Comparison of ENCODE assay signal across 8 mouse cellular contexts in genomic region chr17:27325002-27325460, GRCm38 (mm10).
DNase-seq lines count a peak whose midpoint lies in the region; ATAC-seq and TF ChIP-seq lines count a peak whose summit lies in the region.

No protein-coding gene starts in this region.

- WGBS in embryonic facial prominence, embryonic 11.5 days, result 4% methylated on average over 18 of the region's 18 CpGs
- 7% methylated on average over 18 of the region's 18 CpGs for WGBS in heart, embryonic 12.5 days
- WGBS in kidney, embryonic 16.5 days, result 11% methylated on average over 18 of the region's 18 CpGs
- WGBS in lung, embryonic 14.5 days, result 5% methylated on average over 18 of the region's 18 CpGs

- H3K4me2 ChIP-seq in embryonic facial prominence, embryonic 11.5 days (ENCODE audit: low read depth, low read length), result peak overlapping the region; percentile 32
- peak overlapping the region; percentile 60 for H3K4me2 ChIP-seq in heart, embryonic 12.5 days
- H3K4me2 ChIP-seq in kidney, embryonic 16.5 days (replicated peaks; ENCODE audit: low read depth, low read length), result peak overlapping the region; percentile 44
- peak overlapping the region; percentile 56 for H3K4me2 ChIP-seq in lung, embryonic 14.5 days

- peak overlapping the region; percentile 18; the same call in 1 of the 2 replicates for H3K4me3 ChIP-seq in embryonic facial prominence, embryonic 11.5 days (ENCODE audit: low read depth, low read length)
- peak overlapping the region; percentile 20 for H3K4me3 ChIP-seq in heart, embryonic 12.5 days
- H3K4me3 ChIP-seq in kidney, embryonic 16.5 days (ENCODE audit: low read length), result peak overlapping the region; percentile 23
- peak overlapping the region; percentile 18 for H3K4me3 ChIP-seq in lung, embryonic 14.5 days (ENCODE audit: low read depth, low read length)

- H3K9ac ChIP-seq in embryonic facial prominence, embryonic 11.5 days (replicated peaks; ENCODE audit: low read length), result no peak overlapping the region
- no peak overlapping the region for H3K9ac ChIP-seq in heart, embryonic 12.5 days
- no peak overlapping the region for H3K9ac ChIP-seq in kidney, embryonic 16.5 days (replicated peaks; ENCODE audit: low read length)
- H3K9ac ChIP-seq in lung, embryonic 14.5 days, result no peak overlapping the region

- H3K27ac ChIP-seq in embryonic facial prominence, embryonic 11.5 days (replicated peaks; ENCODE audit: low read depth, low read length), result no peak overlapping the region
- H3K27ac ChIP-seq in heart, embryonic 12.5 days (ENCODE audit: poor library complexity, severe bottlenecking), result no peak overlapping the region
- no peak overlapping the region for H3K27ac ChIP-seq in kidney, embryonic 16.5 days (ENCODE audit: low read length)
- H3K27ac ChIP-seq in lung, embryonic 14.5 days (ENCODE audit: low read depth), result no peak overlapping the region

- no peaks in the 10 kb centered on the region for H3K9me3 ChIP-seq in embryonic facial prominence, embryonic 11.5 days (replicated peaks; ENCODE audit: control insufficient read depth, low read length)
- H3K9me3 ChIP-seq in heart, embryonic 12.5 days (replicated peaks), result no peaks in the 10 kb centered on the region
- H3K9me3 ChIP-seq in kidney, embryonic 16.5 days (ENCODE audit: low read length), result no peaks in the 10 kb centered on the region
- H3K9me3 ChIP-seq in lung, embryonic 14.5 days (ENCODE audit: low read depth, low read length), result no peaks in the 10 kb centered on the region

- no peaks in the 10 kb centered on the region for H3K36me3 ChIP-seq in embryonic facial prominence, embryonic 11.5 days (replicated peaks; ENCODE audit: control insufficient read depth, insufficient read depth, low read depth, low read length)
- no peaks in the 10 kb centered on the region for H3K36me3 ChIP-seq in heart, embryonic 12.5 days
- no peaks in the 10 kb centered on the region for H3K36me3 ChIP-seq in kidney, embryonic 16.5 days (ENCODE audit: insufficient read depth, low read length)
- H3K36me3 ChIP-seq in lung, embryonic 14.5 days (ENCODE audit: insufficient read depth), result no peaks in the 10 kb centered on the region

- peak; percentile 87 for ATAC-seq in embryonic facial prominence, embryonic 11.5 days (replicated peaks; ENCODE audit: insufficient number of reproducible peaks, low FRiP score, low TSS enrichment, low read depth)
- ATAC-seq in heart, embryonic 12.5 days (ENCODE audit: insufficient number of reproducible peaks, low FRiP score), result peak; percentile 86
- ATAC-seq in kidney, embryonic 16.5 days (ENCODE audit: low FRiP score, low TSS enrichment), result peak; percentile 84
- peak; percentile 91 for ATAC-seq in lung, embryonic 14.5 days (ENCODE audit: insufficient read depth)
- ATAC-seq in neutrophil, adult 5-6 weeks (ENCODE audit: extremely low read depth, insufficient number of reproducible peaks, low FRiP score, poor library complexity, severe bottlenecking), result peak; percentile 60

- H3K27me3 ChIP-seq in embryonic facial prominence, embryonic 11.5 days (ENCODE audit: control insufficient read depth, insufficient read depth, low read length), result no peaks in the 10 kb centered on the region
- H3K27me3 ChIP-seq in heart, embryonic 12.5 days (replicated peaks), result peaks cover 36% of the 10 kb centered on the region
- H3K27me3 ChIP-seq in kidney, embryonic 16.5 days (ENCODE audit: insufficient read depth, low read length), result peaks cover 9% of the 10 kb centered on the region; the same call in 1 of the 2 replicates
- H3K27me3 ChIP-seq in lung, embryonic 14.5 days (ENCODE audit: insufficient read depth, low read length), result peaks cover 11% of the 10 kb centered on the region

- peak; percentile 39 for DNase-seq in layer of hippocampus, adult 11-12 months (ENCODE audit: low spot score)
- DNase-seq in layer of hippocampus, adult 8-10 months (ENCODE audit: low spot score in 2 of 2), result no peak
- DNase-seq in embryonic facial prominence, embryonic 11.5 days (ENCODE audit: low spot score), result peak; percentile 81
- peak; percentile 84 for DNase-seq in lung, embryonic 14.5 days
- DNase-seq in thymus, postnatal 0 days (ENCODE audit: low spot score), result peak; percentile 81

- no peak for TF ChIP-seq CTCF in lung, embryonic 14.5 days (IDR thresholded peaks at IDR 0.05; ENCODE audit: low read depth)

- no peaks in the 10 kb centered on the region; the same call in 1 of the 2 replicates for H3K4me1 ChIP-seq in embryonic facial prominence, embryonic 11.5 days (ENCODE audit: control insufficient read depth, insufficient read depth, low read length)
- H3K4me1 ChIP-seq in heart, embryonic 12.5 days (replicated peaks), result peaks cover 8% of the 10 kb centered on the region
- 0 out of 2 replicates have a peak, but pooled peaks cover 6% of the 10 kb centered on the region for H3K4me1 ChIP-seq in kidney, embryonic 16.5 days (ENCODE audit: insufficient read depth, low read length)
- H3K4me1 ChIP-seq in lung, embryonic 14.5 days (ENCODE audit: insufficient read depth), result 0 out of 2 replicates have a peak, but pooled peaks cover 4% of the 10 kb centered on the region

Comparison
In these comparisons a context has a peak if more than half of its experiments do, and no peak if none do; other contexts are left out.
1. DNase-seq: peak in layer of hippocampus, adult 11-12 months (single experiment), embryonic facial prominence, embryonic 11.5 days (single experiment), lung, embryonic 14.5 days (single experiment) and thymus, postnatal 0 days (single experiment); none in layer of hippocampus, adult 8-10 months (0 of 2).
2. Peak in every context shown above with its lines, with median percentiles within 50 percentile points of each other: ATAC-seq, H3K4me2 ChIP-seq and H3K4me3 ChIP-seq.